Mouse (Mus musculus): ENCODE measurements around the gene Npas3.

DNA sequence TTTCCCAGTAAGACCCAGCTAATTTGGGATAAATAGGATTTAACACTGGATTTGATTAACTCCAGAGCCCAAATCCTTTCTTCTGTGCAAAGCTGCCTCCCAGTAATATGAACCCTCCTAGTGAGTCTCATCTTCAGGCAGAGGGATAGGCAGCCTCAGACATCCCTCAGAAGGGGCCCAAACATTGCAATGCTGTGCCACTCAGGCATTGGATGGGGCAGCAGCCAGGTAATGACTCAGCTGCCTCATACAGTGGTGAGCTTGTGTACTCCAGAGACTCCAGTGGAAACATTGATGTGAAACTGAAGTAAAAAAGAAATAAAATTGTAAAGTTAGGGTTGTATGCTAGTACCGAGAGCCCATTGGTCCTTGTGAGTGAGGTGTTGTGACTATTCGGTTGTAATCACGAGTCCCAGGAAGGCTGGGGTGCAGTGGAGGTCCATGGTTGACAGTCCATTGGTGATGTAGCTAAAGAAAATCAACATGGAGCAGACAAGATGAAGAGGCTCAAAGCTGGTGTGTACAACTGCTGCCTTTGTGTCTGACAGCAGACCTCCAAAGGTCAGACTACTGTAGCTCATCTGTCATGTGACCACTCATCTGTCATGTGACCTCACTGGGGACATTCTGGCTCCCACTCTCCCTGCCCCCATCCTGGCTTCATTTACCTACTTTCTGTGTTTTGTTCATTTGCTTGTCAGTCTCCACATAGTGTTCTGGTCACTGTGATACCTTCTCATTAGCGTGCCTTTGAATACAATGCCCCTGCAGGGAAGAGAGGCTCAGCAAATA, 383.0 kb downstream of the Npas3 start:
- TF ChIP-seq POLR2A (IDR thresholded peaks at IDR 0.05; ENCODE audit: insufficient read depth, low read depth, low read length) (no peak), CTCF (IDR thresholded peaks at IDR 0.05; ENCODE audit: insufficient read depth, low read depth, low read length) (no peak)

Measured in olfactory bulb, adult 2 months (tissue).